Mouse (Mus musculus): ENCODE data around the gene Tmbim7.

- TF ChIP-seq CTCF (conservative IDR thresholded peaks at IDR 0.05; ENCODE audit: low read length) (no peak), POU5F1 (IDR thresholded peaks at IDR 0.05; ENCODE audit: borderline replicate concordance, low read length) (no peak), NANOG (IDR thresholded peaks at IDR 0.05; ENCODE audit: borderline replicate concordance, low read length) (no peak)
Measured at GRCm38 (mm10) chr5:3669938-3670554, 19.1 kb downstream of the Tmbim7 start.

All from E14TG2a.4 (cell line).